Mouse (Mus musculus) olfactory bulb, adult 2 months (tissue): ENCODE results near the gene Inpp5f.

Source experiments
- CTCF ChIP-seq: fragments of 200-500 bp; IDR thresholded peaks from 2 replicates; pipeline ENCODE4 v1.5.1; 2012; ENCODE audit warnings: low read depth, mild to moderate bottlenecking, low read length, moderate library complexity; ENCODE audit not compliant: insufficient read depth
- POLR2A ChIP-seq: fragments of 200-500 bp; IDR thresholded peaks from 2 replicates; pipeline ENCODE4 v1.6.1; 2012; ENCODE audit warnings: mild to moderate bottlenecking, low read depth, low read length, moderate library complexity; ENCODE audit not compliant: insufficient read depth

- TF ChIP-seq CTCF: no peak
- TF ChIP-seq POLR2A: no peak
Observed at GRCm38 (mm10) chr7:128633156-128633555, 22.0 kb downstream of the Inpp5f start.
